Mouse (Mus musculus) embryonic facial prominence, embryonic 11.5 days (tissue): ENCODE data around the gene Igfbp2. TPM values are rescaled to one million over a fixed set of nuclear protein-coding genes. Genes with fewer than 3 reads are reported as not detected.
A peak's percentile ranks its signal among the peaks of the same experiment; 100 is the strongest.

ENCODE experiments used
- ATAC-seq: fragments of 200-750 bp; cut with Nextera tagmentation; replicated peaks from 2 replicates; pipeline ENCODE4 v1.8.0; 2017; ENCODE audit warnings: low read depth; ENCODE audit not compliant: insufficient number of reproducible peaks, low FRiP score, low TSS enrichment
- DNase-seq: peaks from one replicate; pipeline ENCODE4 v3.0.0-alpha.2; 2015; ENCODE audit warnings: low spot score
- H3K27ac ChIP-seq: fragments of 300-500 bp; sonication (generic); replicated peaks from 2 replicates; pipeline ENCODE4 v1.5.1; 2014; ENCODE audit warnings: mild to moderate bottlenecking, low read depth, low read length, control low read depth
- H3K27me3 ChIP-seq: fragments of 300-500 bp; sonication (generic); 2 replicates; pipeline ENCODE4 v1.6.1; 2014; ENCODE audit warnings: mild to moderate bottlenecking, low read length, moderate library complexity, mixed read lengths; ENCODE audit not compliant: control insufficient read depth, insufficient read depth
- H3K36me3 ChIP-seq: fragments of 300-500 bp; sonication (generic); replicated peaks from 2 replicates; pipeline ENCODE4 v1.6.1; 2014; ENCODE audit warnings: low read depth, mild to moderate bottlenecking, low read length, moderate library complexity, mixed read lengths; ENCODE audit not compliant: control insufficient read depth, insufficient read depth
- H3K4me1 ChIP-seq: fragments of 300-500 bp; sonication (generic); 2 replicates; pipeline ENCODE4 v1.6.1; 2014; ENCODE audit warnings: low read length, mixed read lengths; ENCODE audit not compliant: control insufficient read depth, insufficient read depth
- H3K4me2 ChIP-seq: fragments of 300-500 bp; sonication (generic); 2 replicates; pipeline ENCODE4 v1.6.1; 2014; ENCODE audit warnings: low read depth, mild to moderate bottlenecking, control low read depth, low read length, moderate library complexity
- H3K4me3 ChIP-seq: fragments of 300-500 bp; sonication (generic); 2 replicates; pipeline ENCODE4 v1.5.1; 2014; ENCODE audit warnings: low read depth, low read length, control low read depth
- H3K9ac ChIP-seq: fragments of 300-500 bp; sonication (generic); replicated peaks from 2 replicates; pipeline ENCODE4 v1.6.1; 2014; ENCODE audit warnings: mild to moderate bottlenecking, control low read depth, low read length
- H3K9me3 ChIP-seq: fragments of 300-500 bp; sonication (generic); replicated peaks from 2 replicates; pipeline ENCODE4 v1.6.1; 2016; ENCODE audit warnings: mild to moderate bottlenecking, low read length, inconsistent platforms, mixed read lengths; ENCODE audit not compliant: control insufficient read depth
- WGBS: fragments of 180-500 bp; shearing (Covaris S2); extraction: QIAGEN DNeasy Blood & Tissue Kit; methylation state at CpG from one replicate; pipeline ENCODE4 v1.1.7; 2014; 5-methylcytosine and 5-hydroxymethylcytosine counted together
- polyA plus RNA-seq: library from polyadenylated mRNA; unstranded; fragments of >200 nt; fragmentation: Nextera tagmentation; extraction: Ambion mirVana; gene quantifications from 2 replicates; pipeline ENCODE4 v1.2.1, GENCODE M21; 2014

Igfbp2 gene
- polyA plus RNA-seq, 1 experiment from 2014 or later: 368 TPM

DNA sequence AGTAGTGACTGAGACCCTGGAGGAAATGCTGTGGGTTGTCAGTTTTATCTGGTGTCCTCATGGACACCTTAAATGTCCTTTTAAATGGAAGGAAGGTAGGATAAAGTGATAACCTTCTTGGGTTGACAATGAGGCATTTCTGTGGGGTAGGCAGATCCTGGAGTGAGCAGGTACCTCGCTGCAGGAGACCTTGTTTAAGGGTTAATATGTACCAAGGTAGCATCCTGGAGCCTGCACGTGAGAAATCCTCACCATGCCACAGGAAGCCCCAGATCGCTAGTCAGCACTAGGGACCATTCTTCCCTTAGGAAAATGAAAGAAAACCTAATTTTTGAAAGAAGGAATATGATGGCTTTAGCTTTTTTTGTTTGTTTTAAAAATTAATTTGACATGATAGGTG is 51.4 kb downstream of the Igfbp2 start:
- 2% methylated on average over 3 of the region's 3 CpGs for WGBS
- no peak for ATAC-seq
- no peak for DNase-seq
- Histone ChIP-seq H3K9me3 (no peaks in the 10 kb centered on the region), H3K4me2 (no peak overlapping the region), H3K27ac (no peak overlapping the region), H3K9ac (no peak overlapping the region), H3K36me3 (no peaks in the 10 kb centered on the region), H3K27me3 (peaks cover 2% of the 10 kb centered on the region; the same call in 1 of the 2 replicates), H3K4me1 (no peaks in the 10 kb centered on the region), H3K4me3 (no peak overlapping the region)

DNA sequence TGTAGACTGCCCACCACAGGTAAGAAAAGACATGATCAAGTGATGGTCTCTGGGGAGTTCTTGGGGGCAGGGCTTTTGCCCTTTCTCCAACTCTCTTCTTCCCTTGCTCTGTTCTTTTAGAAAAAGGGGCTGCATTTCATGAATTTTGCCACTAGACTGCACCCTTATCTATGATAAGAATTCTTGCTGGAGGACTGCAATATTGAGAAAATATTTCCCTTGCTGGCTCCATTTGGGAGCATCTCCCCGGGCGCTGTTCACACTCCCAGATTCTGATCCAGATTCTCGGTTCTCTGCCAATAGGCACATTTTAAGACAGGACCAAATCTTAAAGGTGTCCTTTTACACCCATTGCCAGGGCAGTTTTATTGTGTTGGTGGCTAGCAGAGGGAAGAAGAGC is 51.8 kb downstream of the Igfbp2 start:
- Histone ChIP-seq H3K36me3 (no peaks in the 10 kb centered on the region), H3K4me3 (no peak overlapping the region), H3K9ac (no peak overlapping the region), H3K27me3 (peaks cover 2% of the 10 kb centered on the region; the same call in 1 of the 2 replicates), H3K4me1 (no peaks in the 10 kb centered on the region), H3K27ac (no peak overlapping the region), H3K4me2 (no peak overlapping the region), H3K9me3 (no peaks in the 10 kb centered on the region)
- WGBS: 43% methylated on average over 3 of the region's 3 CpGs
- peak; percentile 62 for DNase-seq
- no peak for ATAC-seq

DNA sequence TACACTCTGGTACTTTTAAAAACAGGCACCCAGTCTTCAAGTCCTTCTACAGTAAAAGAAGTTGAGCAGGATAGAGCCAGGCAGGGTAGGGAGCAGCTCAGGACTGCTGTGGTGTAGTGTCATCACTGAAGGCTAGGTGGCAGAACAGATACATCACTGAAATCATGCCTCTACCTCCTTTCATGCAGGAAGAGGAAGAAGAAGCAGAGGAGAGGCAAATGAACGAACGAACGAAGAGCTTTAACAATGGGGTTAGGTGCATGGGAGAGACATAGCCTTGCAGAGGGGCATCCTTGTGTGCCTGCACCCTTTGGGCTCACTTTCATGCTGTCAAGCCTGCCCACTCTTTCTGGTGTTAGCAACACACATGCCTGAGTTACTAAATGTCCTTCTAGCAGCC is 53.6 kb downstream of the Igfbp2 start:
- no peak overlapping the region for H3K27ac ChIP-seq
- ATAC-seq (no peak), DNase-seq (peak; percentile 63)
- H3K9me3 ChIP-seq: no peaks in the 10 kb centered on the region
- no peak overlapping the region; the same call in 1 of the 2 replicates for H3K4me2 ChIP-seq
- H3K4me1 ChIP-seq: no peaks in the 10 kb centered on the region
- no peak overlapping the region for H3K4me3 ChIP-seq
- H3K27me3 ChIP-seq: peaks cover 2% of the 10 kb centered on the region; the same call in 1 of the 2 replicates
- 4% methylated on average over 3 of the region's 3 CpGs for WGBS
- no peaks in the 10 kb centered on the region for H3K36me3 ChIP-seq
- H3K9ac ChIP-seq: 0 out of 2 replicates have a peak overlapping the region, but pooled peaks have one; percentile 18

DNA sequence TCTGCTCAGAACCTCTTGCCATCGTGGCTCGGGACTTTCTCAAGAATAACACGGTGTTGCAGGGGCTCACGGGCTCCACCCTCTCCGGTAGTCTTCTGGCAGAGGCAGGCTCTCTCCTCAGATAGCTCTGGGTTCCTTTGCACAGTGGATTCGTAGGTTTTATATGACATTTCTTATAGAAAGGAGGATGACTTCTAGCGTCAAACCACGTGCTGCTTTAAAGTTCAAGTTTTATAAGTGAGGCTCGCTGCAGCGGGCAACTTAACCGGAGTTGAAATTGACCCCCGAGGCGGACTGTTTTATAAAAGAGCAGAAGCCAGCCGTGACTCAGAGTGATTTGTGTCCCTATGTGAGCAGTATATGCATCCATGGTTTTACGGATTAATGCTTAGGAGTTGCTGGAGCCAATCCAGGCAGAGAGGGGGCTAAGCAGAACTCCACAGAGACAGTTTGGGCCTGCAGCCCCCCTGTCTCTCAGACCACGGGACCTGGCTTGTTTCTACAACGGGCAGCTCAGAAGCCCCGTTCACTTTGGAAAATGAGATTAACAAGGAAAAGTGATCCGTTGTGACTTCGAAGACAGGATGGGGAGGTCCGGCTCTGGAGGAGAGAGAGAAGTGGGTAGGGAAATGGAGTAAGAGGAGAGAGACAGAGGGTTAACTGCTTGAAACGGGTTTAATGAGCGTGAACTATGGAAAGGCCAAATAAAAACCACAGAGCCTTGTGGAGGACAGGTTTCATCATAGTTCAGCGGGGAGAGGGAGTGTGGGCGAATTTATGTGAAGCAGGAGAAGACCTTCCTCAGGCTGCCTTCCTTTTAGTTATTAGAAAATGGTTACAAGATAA is 54.4 kb downstream of the Igfbp2 start:
- Histone ChIP-seq H3K9ac (no peak overlapping the region), H3K27ac (no peak overlapping the region), H3K27me3 (peaks cover 2% of the 10 kb centered on the region; the same call in 1 of the 2 replicates)

DNA sequence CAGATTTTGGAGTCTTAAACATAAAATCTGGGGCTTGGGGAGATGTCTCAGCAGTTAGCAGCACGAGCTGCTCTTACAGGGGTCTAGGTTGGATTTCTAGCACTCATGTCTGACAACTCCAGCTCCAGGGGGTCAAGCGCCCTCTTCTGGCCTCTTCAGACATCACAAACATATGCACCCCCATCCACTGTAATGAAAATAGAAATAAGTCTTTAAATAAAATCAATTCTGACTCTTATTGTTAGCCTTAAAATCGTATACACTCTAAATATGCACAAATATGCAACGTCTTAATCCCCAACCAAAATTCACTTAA is 55.0 kb downstream of the Igfbp2 start:
- WGBS: 48% methylated on average over 4 of the region's 4 CpGs
- Histone ChIP-seq H3K4me3 (no peak overlapping the region), H3K9ac (no peak overlapping the region), H3K4me2 (no peak overlapping the region), H3K9me3 (no peaks in the 10 kb centered on the region), H3K36me3 (no peaks in the 10 kb centered on the region), H3K27ac (no peak overlapping the region), H3K27me3 (no peaks in the 10 kb centered on the region), H3K4me1 (no peaks in the 10 kb centered on the region)
- no peak for DNase-seq
- ATAC-seq: no peak

More for the DNA sequence above, 54.4 kb downstream of the Igfbp2 start:
- 49% methylated on average over 25 of the region's 25 CpGs for WGBS
- no peak for DNase-seq
- H3K4me2 ChIP-seq: no peak overlapping the region
- no peak overlapping the region for H3K4me3 ChIP-seq
- H3K4me1 ChIP-seq: no peaks in the 10 kb centered on the region
- H3K36me3 ChIP-seq: no peaks in the 10 kb centered on the region
- no peaks in the 10 kb centered on the region for H3K9me3 ChIP-seq
- ATAC-seq: no peak

DNA sequence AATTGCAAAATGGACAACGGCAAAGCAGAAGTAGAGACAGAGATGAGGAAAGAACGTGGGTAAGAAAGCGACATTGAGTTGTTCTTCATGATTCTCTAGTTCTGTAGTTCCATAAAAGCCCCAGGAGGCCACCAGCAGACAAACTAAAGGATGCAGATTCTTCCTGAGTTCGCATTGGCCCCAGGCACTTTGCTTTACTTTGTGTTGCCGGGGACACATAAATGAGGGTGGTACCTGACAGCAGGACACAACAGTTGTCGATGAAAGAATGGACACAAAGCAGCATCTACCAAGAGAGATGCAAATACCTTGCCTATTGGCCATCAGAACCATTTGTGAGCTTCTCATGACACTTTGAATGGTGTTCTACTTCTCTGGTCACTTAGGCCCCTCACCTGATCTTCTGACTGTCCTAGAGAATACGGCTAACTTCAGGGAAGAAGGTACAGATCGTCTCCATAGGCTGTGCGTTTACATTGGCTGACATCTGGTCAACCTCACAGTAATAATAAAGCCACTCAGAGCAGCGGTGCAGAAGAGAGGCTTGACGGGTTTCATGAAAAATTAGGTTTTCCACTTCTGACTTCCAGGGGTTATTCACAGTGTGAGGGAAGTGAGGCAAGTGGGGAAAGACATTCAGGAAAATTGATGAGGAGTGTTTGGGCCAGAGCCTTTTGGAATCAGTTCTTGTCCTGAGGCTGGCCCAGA is 61.0 kb downstream of the Igfbp2 start:
- H3K27ac ChIP-seq: no peak overlapping the region
- DNase-seq: no peak
- no peak for ATAC-seq
- WGBS: 84% methylated on average over 11 of the region's 11 CpGs
- H3K4me2 ChIP-seq: no peak overlapping the region
- no peak overlapping the region for H3K9ac ChIP-seq
- no peaks in the 10 kb centered on the region for H3K36me3 ChIP-seq
- no peaks in the 10 kb centered on the region for H3K9me3 ChIP-seq
- H3K27me3 ChIP-seq: no peaks in the 10 kb centered on the region
- no peaks in the 10 kb centered on the region for H3K4me1 ChIP-seq
- H3K4me3 ChIP-seq: no peak overlapping the region

DNA sequence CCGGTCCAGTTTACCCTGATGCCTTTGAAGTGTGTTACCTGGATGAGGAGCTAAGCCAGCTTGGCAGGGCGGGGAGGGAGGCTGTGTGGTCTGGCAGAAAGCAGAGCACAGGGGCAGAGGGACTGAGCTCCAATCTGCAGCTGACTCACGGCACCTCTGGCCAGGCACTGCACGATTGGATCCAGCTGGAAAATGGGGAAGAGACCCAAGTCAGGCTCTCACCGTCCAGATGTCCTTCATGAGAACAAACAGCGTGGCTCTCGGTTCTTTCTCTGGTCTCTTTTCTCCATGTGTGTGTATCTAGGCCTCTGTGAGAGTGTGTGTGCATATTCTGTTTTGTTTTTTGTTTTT is 61.5 kb downstream of the Igfbp2 start:
- no peaks in the 10 kb centered on the region for H3K27me3 ChIP-seq
- no peaks in the 10 kb centered on the region for H3K9me3 ChIP-seq
- no peak overlapping the region for H3K9ac ChIP-seq
- no peak overlapping the region for H3K4me3 ChIP-seq
- no peak overlapping the region for H3K4me2 ChIP-seq
- no peaks in the 10 kb centered on the region for H3K4me1 ChIP-seq
- ATAC-seq: no peak
- no peaks in the 10 kb centered on the region for H3K36me3 ChIP-seq
- H3K27ac ChIP-seq: no peak overlapping the region
- WGBS: 72% methylated on average over 7 of the region's 7 CpGs
- DNase-seq: no peak

DNA sequence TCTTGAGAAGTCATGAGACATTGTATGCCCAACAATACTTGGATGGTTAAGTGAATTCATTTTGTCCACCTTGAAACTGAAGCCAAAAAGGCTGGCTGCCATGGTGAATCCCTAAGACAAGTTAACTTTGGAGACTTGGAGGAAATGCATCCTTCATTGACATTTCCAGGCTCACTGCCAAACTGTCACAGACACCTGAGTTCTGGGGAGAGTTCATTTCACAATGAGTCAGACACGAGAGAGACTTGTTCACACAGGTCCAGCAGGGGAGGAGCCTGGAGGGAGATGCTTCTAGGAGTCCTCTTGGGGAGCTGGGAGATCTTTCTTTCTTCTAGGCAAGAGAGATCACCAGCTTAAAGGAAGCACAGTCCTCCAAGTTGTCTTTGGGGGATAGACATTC is 63.6 kb downstream of the Igfbp2 start:
- 75% methylated on average over 1 of the region's 1 CpGs for WGBS
- Histone ChIP-seq H3K9me3 (no peaks in the 10 kb centered on the region), H3K27me3 (no peaks in the 10 kb centered on the region), H3K4me2 (no peak overlapping the region), H3K27ac (no peak overlapping the region), H3K36me3 (no peaks in the 10 kb centered on the region), H3K4me3 (no peak overlapping the region), H3K9ac (no peak overlapping the region), H3K4me1 (no peaks in the 10 kb centered on the region)
- DNase-seq (no peak), ATAC-seq (no peak)
